Mouse (Mus musculus) CH12.LX (cell line): ENCODE measurements around the gene Ttc25. TPM values are rescaled to one million over a fixed set of nuclear protein-coding genes. Genes with fewer than 3 reads are reported as not detected.

Experiments
- DNase-seq: peaks from one replicate; pipeline ENCODE4 v3.0.0-alpha.2; 2013; ENCODE audit errors: extremely low read depth
- H3K27ac ChIP-seq: 2 replicates; pipeline ENCODE4 v1.5.1; 2012; ENCODE audit warnings: low read depth, mild to moderate bottlenecking, control low read depth, moderate library complexity; ENCODE audit not compliant: insufficient read depth
- H3K27me3 ChIP-seq: replicated peaks from 2 replicates; pipeline ENCODE3; 2012; ENCODE audit warnings: inconsistent platforms
- H3K36me3 ChIP-seq, 2 experiments: replicated peaks in 1 of 2; 2 replicates each; pipeline versions ENCODE3 to v1.6.1; 2012; ENCODE audit warnings: inconsistent platforms in 1 of 2, low read length in 1 of 2, mild to moderate bottlenecking in 1 of 2, mixed read lengths in 1 of 2, moderate library complexity in 1 of 2; ENCODE audit not compliant: control insufficient read depth in 1 of 2, insufficient read depth in 1 of 2
- H3K4me1 ChIP-seq, 2 experiments: 2 replicates each; pipeline ENCODE4 v1.6.1; 2012; ENCODE audit warnings: inconsistent platforms in 1 of 2, moderate library complexity in 1 of 2; ENCODE audit not compliant: insufficient read depth in 2 of 2, control insufficient read depth in 1 of 2
- H3K4me2 ChIP-seq: 2 replicates; pipeline ENCODE4 v1.6.1; 2012; ENCODE audit warnings: low read depth, mild to moderate bottlenecking, control low read depth; ENCODE audit not compliant: poor library complexity, insufficient read depth, severe bottlenecking
- H3K4me3 ChIP-seq, 3 experiments: fragments of 150-350 bp in 1 of 3; sonication (generic) in 1 of 3; replicated peaks in 1 of 3; 2 replicates each; pipeline versions ENCODE3 to v1.5.1; 2011 to 2012; ENCODE audit warnings: low read depth in 2 of 3, low read length in 2 of 3, mild to moderate bottlenecking in 2 of 3, moderate library complexity in 2 of 3, control low read depth in 1 of 3, improper control_type of control experiment in 1 of 3, inconsistent platforms in 1 of 3, mixed read lengths in 1 of 3; ENCODE audit not compliant: poor library complexity in 1 of 3
- H3K79me2 ChIP-seq: replicated peaks from 2 replicates; pipeline ENCODE4 v1.6.1; 2012; ENCODE audit warnings: mild to moderate bottlenecking, moderate library complexity; ENCODE audit not compliant: control insufficient read depth, poor library complexity, insufficient read depth, severe bottlenecking; ENCODE audit errors: extremely low read depth
- H3K9ac ChIP-seq: 2 replicates; pipeline ENCODE4 v1.6.1; 2012; ENCODE audit warnings: low read depth, mild to moderate bottlenecking, control low read depth, moderate library complexity; ENCODE audit not compliant: insufficient read depth
- H3K9me3 ChIP-seq: replicated peaks from 2 replicates; pipeline ENCODE3; 2012; ENCODE audit warnings: low read length, inconsistent platforms, mixed read lengths
- BHLHE40 ChIP-seq: IDR thresholded peaks from 2 replicates; pipeline ENCODE4 v1.6.1; 2011; ENCODE audit warnings: mild to moderate bottlenecking, low read depth, low read length, improper control_type of control experiment
- CHD1 ChIP-seq: IDR thresholded peaks from 2 replicates; pipeline ENCODE4 v1.6.1; 2012; ENCODE audit warnings: low read depth, low read length, improper control_type of control experiment, inconsistent platforms
- CHD2 ChIP-seq: IDR thresholded peaks from 2 replicates; pipeline ENCODE4 v1.6.1; 2011; ENCODE audit warnings: low read length, improper control_type of control experiment
- CTCF ChIP-seq, 2 experiments: IDR thresholded peaks in 1 of 2; conservative IDR thresholded peaks in 1 of 2; 2 replicates each; pipeline ENCODE4 v1.5.1; 2011 to 2012; ENCODE audit warnings: low read depth in 2 of 2, low read length in 2 of 2, improper control_type of control experiment in 1 of 2, inconsistent platforms in 1 of 2, mild to moderate bottlenecking in 1 of 2, moderate library complexity in 1 of 2
- E2F4 ChIP-seq: IDR thresholded peaks from 2 replicates; pipeline ENCODE4 v1.6.1; 2011; ENCODE audit warnings: low read depth, low read length, improper control_type of control experiment; ENCODE audit not compliant: insufficient replicate concordance
- ELF1 ChIP-seq: IDR thresholded peaks from 2 replicates; pipeline ENCODE4 v1.6.1; 2014; ENCODE audit warnings: low read depth, mild to moderate bottlenecking, inconsistent platforms, low read length, improper control_type of control experiment
- EP300 ChIP-seq: IDR thresholded peaks from 2 replicates; pipeline ENCODE4 v1.6.1; 2011; ENCODE audit warnings: low read length, improper control_type of control experiment
- ETS1 ChIP-seq: conservative IDR thresholded peaks from 2 replicates; pipeline ENCODE4 v1.6.1; 2012; ENCODE audit warnings: low read depth, mild to moderate bottlenecking, inconsistent platforms, low read length, improper control_type of control experiment, moderate library complexity
- GABPA ChIP-seq: IDR thresholded peaks from 2 replicates; pipeline ENCODE4 v1.6.1; 2012; ENCODE audit warnings: low read depth, low read length, improper control_type of control experiment, inconsistent platforms; ENCODE audit not compliant: insufficient replicate concordance
- HCFC1 ChIP-seq: IDR thresholded peaks from 2 replicates; pipeline ENCODE4 v1.6.1; 2012; ENCODE audit warnings: low read depth, mild to moderate bottlenecking, inconsistent platforms, low read length, improper control_type of control experiment
- IRF4 ChIP-seq: IDR thresholded peaks from 2 replicates; pipeline ENCODE4 v1.6.1; 2014; ENCODE audit warnings: low read depth, mild to moderate bottlenecking, inconsistent platforms, low read length, improper control_type of control experiment
- JUN ChIP-seq: IDR thresholded peaks from 2 replicates; pipeline ENCODE4 v1.6.1; 2011; ENCODE audit warnings: low read depth, mild to moderate bottlenecking, low read length, improper control_type of control experiment, moderate library complexity; ENCODE audit not compliant: insufficient read depth
- JUND ChIP-seq: conservative IDR thresholded peaks from 2 replicates; pipeline ENCODE4 v1.6.1; 2011; ENCODE audit warnings: low read depth, low read length, improper control_type of control experiment
- KAT2A ChIP-seq: IDR thresholded peaks from 2 replicates; pipeline ENCODE4 v1.6.1; 2012; ENCODE audit warnings: low read length, improper control_type of control experiment, inconsistent platforms; ENCODE audit not compliant: insufficient replicate concordance
- MAFK ChIP-seq: IDR thresholded peaks from 2 replicates; pipeline ENCODE4 v1.6.1; 2011; ENCODE audit warnings: low read length, improper control_type of control experiment; ENCODE audit not compliant: insufficient replicate concordance
- MAX ChIP-seq: IDR thresholded peaks from 2 replicates; pipeline ENCODE4 v1.6.1; 2011; ENCODE audit warnings: low read length, improper control_type of control experiment
- MAZ ChIP-seq: IDR thresholded peaks from 2 replicates; pipeline ENCODE4 v1.6.1; 2012; ENCODE audit warnings: low read depth, mild to moderate bottlenecking, inconsistent platforms, low read length, improper control_type of control experiment, moderate library complexity
- MEF2A ChIP-seq: IDR thresholded peaks from 2 replicates; pipeline ENCODE4 v1.6.1; 2014; ENCODE audit warnings: low read depth, mild to moderate bottlenecking, inconsistent platforms, low read length, improper control_type of control experiment, borderline replicate concordance
- MXI1 ChIP-seq: IDR thresholded peaks from 2 replicates; pipeline ENCODE4 v1.6.1; 2011; ENCODE audit warnings: mild to moderate bottlenecking, low read depth, low read length, improper control_type of control experiment
- MYC ChIP-seq: IDR thresholded peaks from 2 replicates; pipeline ENCODE4 v1.6.1; 2011; ENCODE audit warnings: low read depth, mild to moderate bottlenecking, improper control_type of control experiment, low read length
- NELFE ChIP-seq: IDR thresholded peaks from 2 replicates; pipeline ENCODE4 v1.6.1; 2011; ENCODE audit warnings: low read depth, low read length, improper control_type of control experiment
- NRF1 ChIP-seq: IDR thresholded peaks from 2 replicates; pipeline ENCODE4 v1.6.1; 2014; ENCODE audit warnings: low read depth, mild to moderate bottlenecking, inconsistent platforms, low read length, improper control_type of control experiment, moderate library complexity
- PAX5 ChIP-seq: IDR thresholded peaks from 2 replicates; pipeline ENCODE4 v1.6.1; 2012; ENCODE audit warnings: low read length, inconsistent platforms, mixed read lengths
- POLR2A ChIP-seq: IDR thresholded peaks from 2 replicates; pipeline ENCODE4 v1.6.1; 2011; ENCODE audit warnings: low read depth, mild to moderate bottlenecking, improper control_type of control experiment, low read length
- POLR2AphosphoS2 ChIP-seq: IDR thresholded peaks from 2 replicates; pipeline ENCODE4 v1.6.1; 2011; ENCODE audit warnings: low read depth, low read length, improper control_type of control experiment
- RAD21 ChIP-seq: IDR thresholded peaks from 2 replicates; pipeline ENCODE4 v1.6.1; 2011; ENCODE audit warnings: low read depth, mild to moderate bottlenecking, low read length, improper control_type of control experiment, moderate library complexity
- RCOR1 ChIP-seq: conservative IDR thresholded peaks from 2 replicates; pipeline ENCODE4 v1.6.1; 2012; ENCODE audit warnings: low read depth, mild to moderate bottlenecking, inconsistent platforms, low read length, improper control_type of control experiment
- SIN3A ChIP-seq: IDR thresholded peaks from 2 replicates; pipeline ENCODE4 v1.6.1; 2012; ENCODE audit warnings: low read length, improper control_type of control experiment, inconsistent platforms
- SMC3 ChIP-seq: IDR thresholded peaks from 2 replicates; pipeline ENCODE4 v1.6.1; 2011; ENCODE audit warnings: low read depth, low read length, improper control_type of control experiment
- TBP ChIP-seq: conservative IDR thresholded peaks from 2 replicates; pipeline ENCODE4 v1.6.1; 2011; ENCODE audit warnings: low read depth, low read length, improper control_type of control experiment
- TCF12 ChIP-seq: IDR thresholded peaks from 2 replicates; pipeline ENCODE4 v1.6.1; 2014; ENCODE audit warnings: low read depth, mild to moderate bottlenecking, inconsistent platforms, low read length, improper control_type of control experiment
- UBTF ChIP-seq: IDR thresholded peaks from 2 replicates; pipeline ENCODE4 v1.6.1; 2012; ENCODE audit warnings: low read depth, mild to moderate bottlenecking, inconsistent platforms, low read length, improper control_type of control experiment, moderate library complexity
- USF1 ChIP-seq: IDR thresholded peaks from 2 replicates; pipeline ENCODE4 v1.6.1; 2014; ENCODE audit warnings: low read depth, mild to moderate bottlenecking, inconsistent platforms, low read length, improper control_type of control experiment
- USF2 ChIP-seq: conservative IDR thresholded peaks from 2 replicates; pipeline ENCODE4 v1.6.1; 2011; ENCODE audit warnings: low read depth, low read length, improper control_type of control experiment
- ZC3H11A ChIP-seq: IDR thresholded peaks from 2 replicates; pipeline ENCODE4 v1.6.1; 2012; ENCODE audit warnings: low read depth, mild to moderate bottlenecking, inconsistent platforms, low read length, improper control_type of control experiment
- ZKSCAN1 ChIP-seq: IDR thresholded peaks from 2 replicates; pipeline ENCODE4 v1.6.1; 2012; ENCODE audit warnings: low read depth, inconsistent platforms, low read length, improper control_type of control experiment, borderline replicate concordance
- ZMIZ1 ChIP-seq: IDR thresholded peaks from 2 replicates; pipeline ENCODE4 v1.6.1; 2012; ENCODE audit warnings: low read depth, mild to moderate bottlenecking, inconsistent platforms, low read length, improper control_type of control experiment
- ZNF384 ChIP-seq: IDR thresholded peaks from 2 replicates; pipeline ENCODE4 v1.6.1; 2012; ENCODE audit warnings: low read depth, low read length, improper control_type of control experiment, inconsistent platforms
- dilution Hi-C: fragments of 300-500 bp; cut with MboI; formaldehyde crosslinking; loops from 2 replicates; pipeline ENCODE4 v1.14.3; 2020; ENCODE audit warnings: low sequenced_read_pairs; ENCODE audit not compliant: extremely low pct_unique_long_range_greater_than_20kb, extremely low pct_ligation_motif_present
- in situ Hi-C: fragments of 300-500 bp; cut with MboI; formaldehyde crosslinking; loops from 3 replicates; pipeline ENCODE4 v1.14.3; 2019; ENCODE audit warnings: low sequenced_read_pairs, low pct_ligation_motif_present, low pct_unique_long_range_greater_than_20kb, mixed read lengths
- polyA plus RNA-seq: library from polyadenylated mRNA; unstranded; fragments of >175 nt; gene quantifications from 2 replicates; pipeline ENCODE4 v1.2.1, GENCODE M21; 2012; ENCODE audit warnings: low read depth; ENCODE audit not compliant: insufficient read length
- total RNA-seq, 2 experiments: library from RNA; depleted of rRNA; stranded (reverse); fragments of 300-350 nt in 1 of 2; fragments of >200 nt in 1 of 2; gene quantifications; 2 replicates each; pipeline ENCODE4 v1.2.3; 2012 to 2014

The Ttc25 gene
- total and polyA plus RNA-seq, 3 experiments, result 0.51 to 12.8 (median 1.3) TPM

DNA sequence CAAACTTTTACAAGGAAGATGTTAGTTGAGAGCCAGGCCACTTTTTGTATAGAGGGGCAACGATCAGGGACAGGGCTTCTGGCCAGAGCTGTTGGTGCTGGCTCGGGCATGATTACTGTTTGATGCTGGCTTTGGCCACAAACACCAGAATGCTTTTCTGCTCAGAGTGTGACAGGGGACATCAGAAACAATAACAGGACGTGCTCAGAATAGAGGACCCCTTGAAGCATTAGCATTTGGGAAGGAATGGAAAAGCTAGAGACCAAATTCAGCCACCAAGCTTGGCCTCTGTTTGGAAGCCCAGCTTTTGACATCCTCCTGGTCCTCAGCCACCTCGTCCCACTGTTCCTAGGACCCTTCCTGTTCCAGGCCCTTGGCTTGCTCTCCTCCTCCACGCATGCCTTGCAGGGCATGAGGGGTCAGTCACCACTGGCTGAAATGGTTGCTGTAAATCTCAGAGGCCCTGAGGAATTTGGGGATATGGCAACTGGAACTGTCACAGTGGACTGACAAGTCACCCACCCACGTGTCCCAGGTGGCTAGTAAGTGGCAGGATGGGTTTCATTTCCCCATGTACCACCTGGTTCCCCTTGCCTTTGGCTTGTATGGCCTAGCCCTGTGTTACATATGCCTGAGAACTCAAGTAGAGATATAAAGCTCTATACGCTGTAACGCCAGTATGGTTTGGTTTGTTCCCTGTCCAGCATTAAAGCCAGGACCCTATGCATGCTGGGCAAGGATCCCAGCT is 32.6 kb downstream of the Ttc25 start:
- H3K79me2 ChIP-seq, result peaks cover 34% of the 10 kb centered on the region
- no peak for DNase-seq
- no peaks in the 10 kb centered on the region for H3K9me3 ChIP-seq
- in situ Hi-C loops, result no loop called here
- peak overlapping the region; percentile 27 for H3K27ac ChIP-seq
- peak overlapping the region; percentile 4 to 13 (median 10) for H3K4me3 ChIP-seq
- dilution Hi-C loops, result no loop called here
- H3K4me1 ChIP-seq, result peaks cover 56 to 87% of the 10 kb centered on the region in 2 experiments
- H3K4me2 ChIP-seq, result peak overlapping the region; percentile 31
- peak overlapping the region; percentile 8; the same call in 1 of the 2 replicates for H3K9ac ChIP-seq
- peaks cover 52 to 72% of the 10 kb centered on the region in 2 experiments for H3K36me3 ChIP-seq
- TF ChIP-seq CTCF (conservative IDR thresholded peaks at IDR 0.05 in 1 of 2, IDR thresholded peaks at IDR 0.05 in 1 of 2; ENCODE audit: low read depth in 2 of 2, low read length in 2 of 2) (no peak), ZKSCAN1 (no peak), MAZ (no peak), GABPA (no peak), RAD21 (no peak), RCOR1 (0 out of 2 replicates have a peak, but pooled peaks have one; percentile 65), MEF2A (no peak), JUN (no peak), ELF1 (no peak), CHD2 (peak; percentile 33; the same call in 1 of the 2 replicates), NELFE (0 out of 2 replicates have a peak, but pooled peaks have one; percentile 19), KAT2A (no peak), EP300 (peak; percentile 93), TCF12 (peak; percentile 89), MXI1 (peak; percentile 94), MYC (peak; percentile 93), PAX5 (no peak), UBTF (no peak), POLR2AphosphoS2 (no peak), SMC3 (no peak), SIN3A (peak; percentile 90), USF2 (peak; percentile 42; the same call in 1 of the 2 replicates), TBP (no peak), MAFK (0 out of 2 replicates have a peak, but pooled peaks have one; percentile 2), POLR2A (no peak), MAX (peak; percentile 94), IRF4 (peak; percentile 92), HCFC1 (no peak; the same call in 1 of the 2 replicates), BHLHE40 (peak; percentile 82), ZC3H11A (no peak), ZMIZ1 (0 out of 2 replicates have a peak, but pooled peaks have one; percentile 15), ETS1 (peak; percentile 73), USF1 (peak; percentile 55), E2F4 (no peak), ZNF384 (no peak), CHD1 (no peak), NRF1 (no peak), JUND (no peak; the same call in 1 of the 2 replicates)
- H3K27me3 ChIP-seq, result no peaks in the 10 kb centered on the region
